Mouse (Mus musculus) myocyte (in vitro differentiated cells): Measurements from ENCODE around the gene Rbms1.
A peak's percentile ranks its signal among the peaks of the same experiment; 100 is the strongest.

Experiments
- E2F4 ChIP-seq: IDR thresholded peaks from one replicate; pipeline ENCODE4 v1.6.1; 2011; ENCODE audit warnings: mild to moderate bottlenecking, control low read depth, moderate library complexity; ENCODE audit not compliant: insufficient read depth
- MAX ChIP-seq: IDR thresholded peaks from one replicate; pipeline ENCODE4 v1.6.1; 2011; ENCODE audit warnings: low read depth, mild to moderate bottlenecking, control low read depth
- MYOD1 ChIP-seq, 3 experiments: IDR thresholded peaks; one replicate each; pipeline ENCODE4 v1.6.1; 2011; ENCODE audit warnings: control low read depth in 2 of 3, low read depth in 2 of 3, mild to moderate bottlenecking in 2 of 3, moderate library complexity in 1 of 3; ENCODE audit not compliant: insufficient read length in 2 of 3, control insufficient read depth in 1 of 3
- MYOG ChIP-seq, 3 experiments: IDR thresholded peaks; one replicate each; pipeline ENCODE4 v1.6.1; 2011; ENCODE audit warnings: control low read depth in 2 of 3, low read depth in 2 of 3, mild to moderate bottlenecking in 2 of 3; ENCODE audit not compliant: insufficient read length in 2 of 3, control insufficient read depth in 1 of 3, insufficient read depth in 1 of 3
- POLR2A ChIP-seq: IDR thresholded peaks from one replicate; pipeline ENCODE4 v1.6.1; 2011; ENCODE audit warnings: low read depth, mild to moderate bottlenecking, control low read depth, moderate library complexity; ENCODE audit not compliant: insufficient read length
- POLR2AphosphoS2 ChIP-seq: IDR thresholded peaks from one replicate; pipeline ENCODE4 v1.6.1; 2011; ENCODE audit warnings: low read depth, control low read depth; ENCODE audit not compliant: insufficient read length
- REST ChIP-seq: IDR thresholded peaks from one replicate; pipeline ENCODE4 v1.6.1; 2011; ENCODE audit warnings: mild to moderate bottlenecking, control low read depth, moderate library complexity; ENCODE audit not compliant: insufficient read depth, insufficient read length
- SRF ChIP-seq: IDR thresholded peaks from one replicate; pipeline ENCODE4 v1.6.1; 2011; ENCODE audit warnings: low read depth; ENCODE audit not compliant: control insufficient read depth, insufficient read length
- TCF12 ChIP-seq: IDR thresholded peaks from one replicate; pipeline ENCODE4 v1.6.1; 2011; ENCODE audit warnings: mild to moderate bottlenecking, control low read depth; ENCODE audit not compliant: poor library complexity, insufficient read depth, severe bottlenecking
- USF1 ChIP-seq: IDR thresholded peaks from one replicate; pipeline ENCODE4 v1.6.1; 2011; ENCODE audit warnings: low read depth, mild to moderate bottlenecking, control low read depth, moderate library complexity

DNA sequence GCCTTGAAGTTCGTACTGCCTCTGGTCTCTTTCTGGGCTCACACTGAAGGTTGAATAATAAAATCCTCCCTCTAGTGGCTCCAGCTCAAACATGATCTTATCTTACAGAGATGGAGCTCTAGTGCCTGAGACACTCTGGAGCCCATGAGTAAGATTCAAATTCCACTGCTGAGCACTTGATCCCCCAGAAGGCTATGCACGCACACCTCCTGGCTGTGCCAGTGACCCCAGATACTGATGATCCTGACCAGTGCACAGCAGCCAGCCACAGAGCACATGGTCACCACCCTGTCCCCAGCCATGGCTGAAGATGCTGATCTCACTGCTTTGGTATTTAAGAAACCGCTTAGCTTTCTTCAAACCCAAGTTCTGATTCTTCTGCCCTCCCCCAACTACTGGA, 215.4 kb downstream of the Rbms1 start:
- TF ChIP-seq POLR2A (peak; percentile 48), POLR2AphosphoS2 (peak; percentile 97), MAX (peak; percentile 47), MYOD1 (IDR thresholded peaks at IDR 0.05; ENCODE audit: control insufficient read depth in 1 of 3, insufficient read length in 2 of 3, low read depth in 2 of 3) (peak in 1 of 3 experiments; percentile 81), TCF12 (no peak), USF1 (peak; percentile 53), MYOG (IDR thresholded peaks at IDR 0.05; ENCODE audit: control insufficient read depth in 1 of 3, insufficient read depth in 1 of 3, insufficient read length in 2 of 3, low read depth in 2 of 3) (peak in 2 of 3 experiments; percentile 12 to 82), REST (no peak), SRF (no peak), E2F4 (no peak)
